In genomic region chr12:70784240-70784705, GRCm38 (mm10) we compare ENCODE assay signal across 12 mouse cellular contexts. TPM values are rescaled to one million over a fixed set of nuclear protein-coding genes. Genes with fewer than 3 reads are reported as not detected.
DNase-seq lines count a peak whose midpoint lies in the region; ATAC-seq lines count a peak whose summit lies in the region.
"Had no signal": no experiment of that assay in that cellular context is flagged by ENCODE, and none has a peak within 500 bp of the region (broad histone marks: within the 10 kb centered on the region; RNA-seq: fewer than 3 reads in every experiment).

No protein-coding gene starts in this region.

- 0 out of 2 replicates have a peak overlapping the region, but pooled peaks have one; percentile 14 for H3K4me2 ChIP-seq in intestine, embryonic 14.5 days (ENCODE audit: low read length)
- no peak overlapping the region for H3K4me2 ChIP-seq in intestine, embryonic 15.5 days (replicated peaks)
- H3K4me2 ChIP-seq in embryonic facial prominence, embryonic 14.5 days (ENCODE audit: low read depth, low read length) = peak overlapping the region; percentile 43
- H3K4me2 ChIP-seq in hindbrain, embryonic 14.5 days (replicated peaks) = peak overlapping the region; percentile 37; the same call in 1 of the 2 replicates
- peak overlapping the region; percentile 45 for H3K4me2 ChIP-seq in midbrain, embryonic 13.5 days (replicated peaks)

- H3K4me3 ChIP-seq in intestine, embryonic 14.5 days (ENCODE audit: low read depth, low read length) = no peak overlapping the region
- no peak overlapping the region for H3K4me3 ChIP-seq in intestine, embryonic 15.5 days (replicated peaks)
- H3K4me3 ChIP-seq in embryonic facial prominence, embryonic 14.5 days (ENCODE audit: low read depth, low read length) = no peak overlapping the region
- no peak overlapping the region for H3K4me3 ChIP-seq in hindbrain, embryonic 14.5 days (replicated peaks; ENCODE audit: low read length)
- H3K4me3 ChIP-seq in midbrain, embryonic 13.5 days (replicated peaks) = no peak overlapping the region
- H3K4me3 ChIP-seq: left cerebral cortex, adult 2 months had no signal

- no peaks in the 10 kb centered on the region for H3K36me3 ChIP-seq in intestine, embryonic 14.5 days (ENCODE audit: control insufficient read depth, insufficient read depth, low read length)
- no peaks in the 10 kb centered on the region for H3K36me3 ChIP-seq in intestine, embryonic 15.5 days
- H3K36me3 ChIP-seq in embryonic facial prominence, embryonic 14.5 days (ENCODE audit: control insufficient read depth, insufficient read depth, low read length) = no peaks in the 10 kb centered on the region
- H3K36me3 ChIP-seq in hindbrain, embryonic 14.5 days (replicated peaks; ENCODE audit: control insufficient read depth, insufficient read depth) = no peaks in the 10 kb centered on the region
- no peaks in the 10 kb centered on the region for H3K36me3 ChIP-seq in midbrain, embryonic 13.5 days

- H3K27ac ChIP-seq in intestine, embryonic 14.5 days (ENCODE audit: low read depth) = no peak overlapping the region
- H3K27ac ChIP-seq in intestine, embryonic 15.5 days = no peak overlapping the region
- H3K27ac ChIP-seq in embryonic facial prominence, embryonic 14.5 days (replicated peaks; ENCODE audit: low read depth, low read length) = 0 out of 2 replicates have a peak overlapping the region, but pooled peaks have one; percentile 4
- no peak overlapping the region for H3K27ac ChIP-seq in hindbrain, embryonic 14.5 days
- peak overlapping the region; percentile 52; the same call in 1 of the 2 replicates for H3K27ac ChIP-seq in midbrain, embryonic 13.5 days
- H3K27ac ChIP-seq: left cerebral cortex, adult 2 months had no signal

- H3K9ac ChIP-seq in intestine, embryonic 14.5 days (ENCODE audit: low read length) = no peak overlapping the region
- no peak overlapping the region for H3K9ac ChIP-seq in intestine, embryonic 15.5 days
- no peak overlapping the region; the same call in 1 of the 2 replicates for H3K9ac ChIP-seq in embryonic facial prominence, embryonic 14.5 days (ENCODE audit: low read depth, low read length)
- no peak overlapping the region for H3K9ac ChIP-seq in hindbrain, embryonic 14.5 days
- H3K9ac ChIP-seq in midbrain, embryonic 13.5 days (replicated peaks) = 0 out of 2 replicates have a peak overlapping the region, but pooled peaks have one; percentile 21

- no peak for DNase-seq in intestine, embryonic 14.5 days (ENCODE audit: low spot score)
- DNase-seq in embryonic facial prominence, embryonic 14.5 days (ENCODE audit: low spot score) = peak; percentile 68
- no peak for DNase-seq in hindbrain, embryonic 14.5 days (ENCODE audit: low spot score)
- DNase-seq in urinary bladder, postnatal 4 days (ENCODE audit: low spot score in 2 of 2) = no peak
- DNase-seq in thymus, postnatal 25 days = no peak
- DNase-seq: kidney, adult 2 months; spleen, adult 18-20 months; thymus, postnatal 36 days had no signal

- no peaks in the 10 kb centered on the region for H3K9me3 ChIP-seq in intestine, embryonic 14.5 days (ENCODE audit: control insufficient read depth, low read length)
- no peaks in the 10 kb centered on the region for H3K9me3 ChIP-seq in intestine, embryonic 15.5 days
- H3K9me3 ChIP-seq in embryonic facial prominence, embryonic 14.5 days (ENCODE audit: control insufficient read depth, low read length) = no peaks in the 10 kb centered on the region
- H3K9me3 ChIP-seq in hindbrain, embryonic 14.5 days (ENCODE audit: control insufficient read depth, low read length) = no peaks in the 10 kb centered on the region
- no peaks in the 10 kb centered on the region for H3K9me3 ChIP-seq in midbrain, embryonic 13.5 days

- H3K4me1 ChIP-seq in intestine, embryonic 14.5 days (replicated peaks; ENCODE audit: control insufficient read depth, insufficient read depth, low read length) = no peaks in the 10 kb centered on the region
- no peaks in the 10 kb centered on the region for H3K4me1 ChIP-seq in intestine, embryonic 15.5 days (replicated peaks)
- H3K4me1 ChIP-seq in embryonic facial prominence, embryonic 14.5 days (ENCODE audit: control insufficient read depth, insufficient read depth, low read length) = peaks cover 14% of the 10 kb centered on the region; the same call in 1 of the 2 replicates
- H3K4me1 ChIP-seq in hindbrain, embryonic 14.5 days (replicated peaks; ENCODE audit: control insufficient read depth, insufficient read depth, low read length) = no peaks in the 10 kb centered on the region; the same call in 1 of the 2 replicates
- H3K4me1 ChIP-seq in midbrain, embryonic 13.5 days (replicated peaks) = peaks cover 18% of the 10 kb centered on the region

- WGBS in intestine, embryonic 14.5 days = 40% methylated on average over 6 of the region's 6 CpGs
- WGBS in intestine, embryonic 15.5 days = 44% methylated on average over 6 of the region's 6 CpGs
- WGBS in embryonic facial prominence, embryonic 14.5 days = 28% methylated on average over 6 of the region's 6 CpGs
- 37% methylated on average over 6 of the region's 6 CpGs for WGBS in hindbrain, embryonic 14.5 days
- 33% methylated on average over 6 of the region's 6 CpGs for WGBS in midbrain, embryonic 13.5 days

- H3K27me3 ChIP-seq in intestine, embryonic 14.5 days (replicated peaks; ENCODE audit: control insufficient read depth, insufficient read depth, low read length) = no peaks in the 10 kb centered on the region
- H3K27me3 ChIP-seq in intestine, embryonic 15.5 days (replicated peaks) = no peaks in the 10 kb centered on the region
- H3K27me3 ChIP-seq in embryonic facial prominence, embryonic 14.5 days (replicated peaks; ENCODE audit: control insufficient read depth, insufficient read depth, low read length) = no peaks in the 10 kb centered on the region
- no peaks in the 10 kb centered on the region for H3K27me3 ChIP-seq in hindbrain, embryonic 14.5 days (ENCODE audit: control insufficient read depth, insufficient read depth, low read length)
- H3K27me3 ChIP-seq in midbrain, embryonic 13.5 days = no peaks in the 10 kb centered on the region

- no peak for ATAC-seq in intestine, embryonic 14.5 days (replicated peaks; ENCODE audit: low FRiP score, low TSS enrichment, low read depth)
- ATAC-seq in intestine, embryonic 15.5 days = no peak
- ATAC-seq in embryonic facial prominence, embryonic 14.5 days (ENCODE audit: low read depth) = peak; percentile 53; the same call in 1 of the 2 replicates
- ATAC-seq in hindbrain, embryonic 14.5 days (ENCODE audit: low FRiP score) = peak; percentile 11; the same call in 1 of the 2 replicates
- ATAC-seq in midbrain, embryonic 13.5 days = peak; percentile 46
- no peak for ATAC-seq in megakaryocyte-erythroid progenitor cell, adult 5-6 weeks (replicated peaks; ENCODE audit: low FRiP score, low TSS enrichment, poor library complexity, severe bottlenecking)

RNA-seq across cellular contexts. Expression of gene Frmd6, which starts 41.0 kb away (rescaled TPM):
- polyA plus RNA-seq in intestine, embryonic 14.5 days (2014; fragmentation: Nextera tagmentation; extraction: Ambion mirVana) = 17.5 and 20.4 TPM in 2 replicates
- 14.1 and 14.4 TPM in 2 replicates for polyA plus RNA-seq in intestine, embryonic 15.5 days (2015; fragmentation: Nextera tagmentation; extraction: Ambion mirVana)
- polyA plus RNA-seq in embryonic facial prominence, embryonic 14.5 days (2014; fragmentation: Nextera tagmentation; extraction: Ambion mirVana) = 56.0 and 57.8 TPM in 2 replicates
- 9.5 and 10.6 TPM in 2 replicates for polyA plus RNA-seq in hindbrain, embryonic 14.5 days (2014; fragmentation: Nextera tagmentation; extraction: Ambion mirVana)
- 7.4 and 7.7 TPM in 2 replicates for polyA plus RNA-seq in midbrain, embryonic 13.5 days (2015; fragmentation: Nextera tagmentation; extraction: Ambion mirVana)
- 3.0 and 3.6 TPM in 2 replicates for total RNA-seq in megakaryocyte-erythroid progenitor cell, adult 5-6 weeks (2014; fragmentation: Nextera tagmentation)
- total RNA-seq in megakaryocyte-erythroid progenitor cell, adult 5-6 weeks (2017) = 2.3 and 5.4 TPM in 2 replicates

Comparison
In these comparisons a context has a peak if more than half of its experiments do, and no peak if none do; other contexts are left out.
1. ATAC-seq: peak in embryonic facial prominence, embryonic 14.5 days (single experiment), hindbrain, embryonic 14.5 days (single experiment) and midbrain, embryonic 13.5 days (single experiment); none in intestine, embryonic 14.5 days (single experiment), intestine, embryonic 15.5 days (single experiment) and megakaryocyte-erythroid progenitor cell, adult 5-6 weeks (single experiment).
2. H3K27ac ChIP-seq: peak in embryonic facial prominence, embryonic 14.5 days (single experiment) and midbrain, embryonic 13.5 days (single experiment); none in intestine, embryonic 14.5 days (single experiment), intestine, embryonic 15.5 days (single experiment) and hindbrain, embryonic 14.5 days (single experiment).